Mouse (Mus musculus) cortical plate, adult 2 months (tissue): Measurements from ENCODE around the gene Nfatc3.

Experiments
- CTCF ChIP-seq: fragments of 200-500 bp; IDR thresholded peaks from 2 replicates; pipeline ENCODE4 v1.5.1; 2011; ENCODE audit warnings: mild to moderate bottlenecking, control low read depth, low read length; ENCODE audit not compliant: insufficient read depth; ENCODE audit errors: extremely low read depth
- POLR2A ChIP-seq: fragments of 200-500 bp; IDR thresholded peaks from 2 replicates; pipeline ENCODE4 v1.6.1; 2011; ENCODE audit warnings: mild to moderate bottlenecking, low read length, control low read depth; ENCODE audit not compliant: insufficient read depth; ENCODE audit errors: extremely low read depth

GRCm38 (mm10) chr8:106055038-106055437, 3.6 kb upstream of the Nfatc3 start:
- TF ChIP-seq CTCF = no peak
- no peak for TF ChIP-seq POLR2A
